Mouse (Mus musculus) left cerebral cortex, adult 6 months (tissue): ENCODE data around the gene Dnah7a. TPM values are rescaled to one million over a fixed set of nuclear protein-coding genes. Genes with fewer than 3 reads are reported as not detected.

ENCODE experiments used
- long read RNA-seq, 2 experiments: library from polyadenylated mRNA; unstranded; transcript quantifications; one replicate each; pipeline ENCODE4 v2.0.0; 2019 to 2020
- polyA plus RNA-seq: library from polyadenylated mRNA; unstranded; fragments of <200 nt; fragmentation: Nextera tagmentation; gene quantifications from 2 replicates; pipeline ENCODE4 v1.2.3, GENCODE M21; 2021

The Dnah7a gene
- polyA plus RNA-seq = 5.6 and 8.5 TPM in 2 replicates
- long read RNA-seq, experiment 1, partial matches to known transcripts = 1 of 2 reads
- long read RNA-seq, experiment 1, other reads (novel, unspliced or antisense) = 1 of 2 reads
- long read RNA-seq, experiment 2, partial matches to known transcripts = 3 of 6 reads
- long read RNA-seq, experiment 2, other reads (novel, unspliced or antisense) = 1 of 6 reads

DNA sequence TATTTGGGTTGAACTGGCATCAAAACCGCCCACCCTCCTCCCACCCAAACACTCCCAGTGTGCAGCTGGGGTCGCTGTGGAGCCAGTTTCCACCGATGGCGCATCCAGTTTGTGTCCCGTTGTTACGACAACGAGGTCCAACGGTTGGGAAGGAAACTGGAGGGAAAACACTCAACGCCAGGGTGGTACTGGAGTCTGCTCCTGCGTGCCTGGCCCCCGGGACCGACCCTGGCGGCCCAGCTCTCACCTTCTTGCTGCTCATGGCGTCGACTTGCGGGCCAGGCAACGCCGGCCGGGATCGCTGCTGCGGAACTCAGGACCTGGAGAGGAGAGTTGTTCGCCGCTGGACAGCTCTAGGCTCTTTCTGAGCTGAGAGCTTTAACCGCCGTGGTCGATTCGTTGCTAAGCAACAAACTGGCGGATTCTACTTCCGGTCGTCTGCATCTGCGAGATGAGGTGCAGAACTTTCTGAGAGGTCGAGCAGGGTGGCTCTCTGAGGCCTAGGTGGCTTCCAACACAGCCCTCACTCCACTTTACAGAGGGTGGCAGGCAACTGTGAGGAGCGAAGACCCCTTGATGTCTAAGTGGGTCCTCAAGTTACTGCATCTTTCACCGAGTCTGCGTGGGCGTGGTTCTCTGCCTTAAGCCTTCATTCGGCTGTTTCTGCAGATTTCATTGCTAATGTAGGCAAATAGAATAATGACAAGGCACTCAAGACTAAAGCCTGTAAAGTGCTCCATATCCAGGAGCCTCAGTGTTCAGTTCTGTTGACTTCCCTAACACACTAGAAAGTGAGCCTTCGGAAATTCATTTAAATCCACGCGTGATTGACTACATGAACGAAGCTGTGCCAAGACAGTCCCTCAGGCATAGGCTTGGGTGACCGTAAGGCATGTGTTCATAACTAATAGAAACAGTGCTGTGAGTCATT is at the start of gene Dnah7a:
TSS of gene Dnah7a (minus strand) at position 354 of the 931 bp plus-strand sequence.

GRCm38 (mm10) chr1:53352327-53353261 is 354.0 kb downstream of the Dnah7a start, which contains the start of the genes Asdurf, Gm28551 and Asnsd1:
Gene Asdurf (minus strand): TSS chr1:53352619.
Gene Gm28551 (minus strand): TSS chr1:53352667.
Gene Asnsd1 (minus strand): TSS chr1:53352752.

Other genes with a start within 250 kb of the Dnah7a start
- 3.0 and 3.9 TPM in 2 replicates for gene Stk17b, start 78.4 kb upstream of the Dnah7a start, polyA plus RNA-seq